Mouse (Mus musculus) lung, adult 2 months (tissue): Measurements from ENCODE around the gene Pgf.

Experiments used
- CTCF ChIP-seq: fragments of 200-500 bp; IDR thresholded peaks from 2 replicates; pipeline ENCODE4 v1.5.1; 2011; ENCODE audit warnings: mild to moderate bottlenecking, low read length, control low read depth; ENCODE audit not compliant: insufficient read depth
- POLR2A ChIP-seq: fragments of 200-500 bp; IDR thresholded peaks from 2 replicates; pipeline ENCODE4 v1.6.1; 2011; ENCODE audit warnings: low read depth, mild to moderate bottlenecking, control low read depth, low read length, borderline replicate concordance; ENCODE audit errors: extremely low read depth

- no peak for TF ChIP-seq CTCF
- no peak for TF ChIP-seq POLR2A
These were observed 11.0 kb downstream of the Pgf start for GRCm38 (mm10) chr12:85166631-85167030.
